Mouse (Mus musculus) hindbrain, embryonic 13.5 days (tissue): Measurements from ENCODE around the gene Psmb5. TPM values are rescaled to one million over a fixed set of nuclear protein-coding genes. Genes with fewer than 3 reads are reported as not detected.

Source experiments
- ATAC-seq: fragments of 200-750 bp; cut with Nextera tagmentation; 2 replicates; pipeline ENCODE4 v1.8.0; 2017; ENCODE audit warnings: moderate TSS enrichment; ENCODE audit not compliant: low FRiP score
- H3K27ac ChIP-seq: fragments of 300-500 bp; sonication (generic); 2 replicates; pipeline ENCODE4 v1.5.1; 2015; ENCODE audit warnings: inconsistent platforms, mild to moderate bottlenecking, moderate library complexity
- H3K27me3 ChIP-seq: fragments of 300-500 bp; sonication (generic); 2 replicates; pipeline ENCODE4 v1.6.1; 2015; ENCODE audit warnings: mild to moderate bottlenecking, inconsistent platforms
- H3K36me3 ChIP-seq: fragments of 300-500 bp; sonication (generic); 2 replicates; pipeline ENCODE4 v1.6.1; 2015; ENCODE audit warnings: mild to moderate bottlenecking, inconsistent platforms
- H3K4me1 ChIP-seq: fragments of 300-500 bp; sonication (generic); replicated peaks from 2 replicates; pipeline ENCODE4 v1.6.1; 2015; ENCODE audit warnings: inconsistent platforms
- H3K4me2 ChIP-seq: fragments of 300-500 bp; sonication (generic); 2 replicates; pipeline ENCODE4 v1.6.1; 2015; ENCODE audit warnings: inconsistent platforms, mild to moderate bottlenecking, moderate library complexity
- H3K4me3 ChIP-seq: fragments of 300-500 bp; sonication (generic); 2 replicates; pipeline ENCODE4 v1.5.1; 2015; ENCODE audit warnings: mild to moderate bottlenecking, inconsistent platforms
- H3K9ac ChIP-seq: fragments of 300-500 bp; sonication (generic); 2 replicates; pipeline ENCODE4 v1.6.1; 2015; ENCODE audit warnings: mild to moderate bottlenecking, inconsistent platforms
- H3K9me3 ChIP-seq: fragments of 300-500 bp; sonication (generic); 2 replicates; pipeline ENCODE4 v1.6.1; 2016; ENCODE audit warnings: inconsistent platforms
- WGBS: fragments of 180-500 bp; shearing (Covaris S2); methylation state at CpG from one replicate; pipeline ENCODE4 v1.1.7; 2015; 5-methylcytosine and 5-hydroxymethylcytosine counted together
- polyA plus RNA-seq: library from polyadenylated mRNA; unstranded; fragments of >200 nt; fragmentation: Nextera tagmentation; extraction: Ambion mirVana; gene quantifications from 2 replicates; pipeline ENCODE4 v1.2.1, GENCODE M21; 2015

The Psmb5 gene
- polyA plus RNA-seq, 1 experiment from 2014 or later, result 439 TPM

DNA sequence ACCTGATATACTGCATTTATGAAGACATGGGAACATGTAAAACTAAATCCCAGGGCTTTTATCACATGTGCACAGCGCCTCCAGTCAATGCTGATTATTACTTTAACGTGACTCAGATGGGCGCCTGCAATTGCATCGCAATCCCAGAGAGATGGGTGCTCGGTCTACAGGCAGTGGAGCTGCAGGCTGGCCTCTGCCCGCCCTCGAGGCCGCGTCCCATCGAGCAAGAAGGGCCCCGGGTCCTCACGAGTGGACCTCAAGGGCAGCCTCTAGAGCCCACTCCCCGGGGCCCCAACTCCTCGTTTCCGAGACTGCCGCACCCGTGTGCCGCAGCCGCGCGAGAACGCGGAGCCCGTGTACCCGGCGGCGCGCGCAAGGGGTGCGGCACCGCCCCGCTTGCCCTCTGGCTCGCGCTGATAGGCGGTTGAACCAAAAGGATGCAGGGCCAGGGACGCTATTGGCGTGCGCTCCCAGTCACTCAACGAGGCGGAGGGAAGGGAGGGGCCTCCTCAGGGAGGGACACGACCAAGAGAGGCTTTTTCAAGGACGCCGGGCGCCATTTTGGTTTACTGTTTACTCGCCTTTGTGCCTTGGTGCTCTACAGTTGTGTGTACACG lies 14.7 kb downstream of the Psmb5 start:
- Histone ChIP-seq H3K36me3 (0 out of 2 replicates have a peak, but pooled peaks cover 4% of the 10 kb centered on the region), H3K9ac (peak overlapping the region; percentile 81), H3K4me3 (peak overlapping the region; percentile 55), H3K4me2 (peak overlapping the region; percentile 52), H3K27me3 (no peaks in the 10 kb centered on the region), H3K9me3 (no peaks in the 10 kb centered on the region), H3K27ac (peak overlapping the region; percentile 97), H3K4me1 (peaks cover 28% of the 10 kb centered on the region)
- peak; percentile 99 for ATAC-seq
- WGBS, result under 1% methylated on average over 46 of the region's 46 CpGs

DNA sequence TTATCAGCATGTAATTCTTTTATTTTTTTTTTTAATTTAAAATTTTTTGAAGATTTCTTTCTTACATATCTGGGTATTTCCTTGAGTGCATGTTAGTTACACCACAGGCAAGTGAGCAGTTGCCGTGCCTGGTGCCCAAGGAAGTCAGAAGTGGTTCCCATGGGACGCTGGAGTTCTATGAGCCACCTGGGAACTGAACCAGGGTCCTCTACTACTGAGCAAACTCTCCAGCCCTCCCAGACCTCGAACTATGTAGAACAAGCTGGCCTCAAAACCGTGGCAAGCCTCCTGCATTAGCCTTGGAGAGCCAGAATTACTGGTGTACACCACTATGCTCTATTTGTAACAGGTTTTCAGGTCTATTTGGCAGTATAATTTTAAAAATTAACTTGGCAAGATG lies 15.2 kb downstream of the Psmb5 start:
- WGBS, result 39% methylated on average over 4 of the region's 4 CpGs
- no peak for ATAC-seq
- H3K4me1 ChIP-seq, result peaks cover 28% of the 10 kb centered on the region
- 0 out of 2 replicates have a peak, but pooled peaks cover 4% of the 10 kb centered on the region for H3K36me3 ChIP-seq
- H3K27me3 ChIP-seq, result no peaks in the 10 kb centered on the region
- H3K9me3 ChIP-seq, result no peaks in the 10 kb centered on the region
- H3K4me2 ChIP-seq, result peak overlapping the region; percentile 52
- peak overlapping the region; percentile 55 for H3K4me3 ChIP-seq
- H3K27ac ChIP-seq, result peak overlapping the region; percentile 97
- H3K9ac ChIP-seq, result peak overlapping the region; percentile 81

DNA sequence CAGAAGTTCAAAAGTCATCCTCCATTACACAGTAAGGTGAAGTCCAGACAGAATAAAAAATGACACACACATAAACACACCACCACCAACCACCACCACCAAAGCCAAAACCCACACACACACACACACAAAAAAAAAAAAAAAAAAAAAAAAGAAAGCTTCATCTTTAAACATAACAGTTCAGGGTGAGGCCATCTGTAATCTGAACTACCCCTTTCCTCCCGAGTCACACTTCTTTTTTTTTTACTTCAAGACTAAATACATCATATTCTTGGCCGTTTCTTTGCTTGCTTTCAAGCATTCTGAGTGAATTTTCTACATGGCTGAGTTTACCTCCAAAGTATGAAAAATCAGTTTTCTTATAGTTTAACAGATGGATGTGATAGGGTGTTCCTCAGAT lies 16.2 kb downstream of the Psmb5 start:
- Histone ChIP-seq H3K9me3 (no peaks in the 10 kb centered on the region), H3K4me2 (no peak overlapping the region), H3K27ac (no peak overlapping the region), H3K27me3 (no peaks in the 10 kb centered on the region), H3K9ac (no peak overlapping the region), H3K4me1 (peaks cover 28% of the 10 kb centered on the region), H3K36me3 (peaks cover 4% of the 10 kb centered on the region; the same call in 1 of the 2 replicates), H3K4me3 (no peak overlapping the region)
- ATAC-seq, result no peak
- 86% methylated on average over 2 of the region's 2 CpGs for WGBS

DNA sequence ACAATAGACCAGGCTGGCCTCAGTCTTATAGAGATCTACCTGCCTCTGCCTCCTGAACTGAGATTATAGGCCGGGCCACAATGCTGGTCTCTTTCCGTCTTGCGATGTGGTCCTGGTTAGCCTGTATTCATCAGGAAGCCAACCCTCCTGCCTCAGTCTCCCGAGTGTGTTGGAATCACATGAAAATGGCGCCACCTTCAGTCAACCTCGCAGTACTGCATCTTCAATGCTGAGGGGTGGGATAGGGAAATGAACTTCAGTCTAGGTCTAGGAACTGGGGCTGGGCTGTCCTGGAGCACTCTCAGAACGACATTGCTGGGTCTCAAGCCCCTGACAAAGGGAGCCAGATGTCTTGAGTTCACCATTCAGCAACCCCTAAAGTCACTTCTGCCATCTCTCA lies 20.7 kb downstream of the Psmb5 start:
- no peak overlapping the region for H3K4me2 ChIP-seq
- H3K36me3 ChIP-seq, result peaks cover 18% of the 10 kb centered on the region
- no peaks in the 10 kb centered on the region for H3K9me3 ChIP-seq
- 81% methylated on average over 7 of the region's 7 CpGs for WGBS
- no peaks in the 10 kb centered on the region for H3K27me3 ChIP-seq
- H3K4me3 ChIP-seq, result no peak overlapping the region
- ATAC-seq, result no peak
- H3K4me1 ChIP-seq, result peaks cover 7% of the 10 kb centered on the region
- no peak overlapping the region for H3K27ac ChIP-seq
- H3K9ac ChIP-seq, result no peak overlapping the region

DNA sequence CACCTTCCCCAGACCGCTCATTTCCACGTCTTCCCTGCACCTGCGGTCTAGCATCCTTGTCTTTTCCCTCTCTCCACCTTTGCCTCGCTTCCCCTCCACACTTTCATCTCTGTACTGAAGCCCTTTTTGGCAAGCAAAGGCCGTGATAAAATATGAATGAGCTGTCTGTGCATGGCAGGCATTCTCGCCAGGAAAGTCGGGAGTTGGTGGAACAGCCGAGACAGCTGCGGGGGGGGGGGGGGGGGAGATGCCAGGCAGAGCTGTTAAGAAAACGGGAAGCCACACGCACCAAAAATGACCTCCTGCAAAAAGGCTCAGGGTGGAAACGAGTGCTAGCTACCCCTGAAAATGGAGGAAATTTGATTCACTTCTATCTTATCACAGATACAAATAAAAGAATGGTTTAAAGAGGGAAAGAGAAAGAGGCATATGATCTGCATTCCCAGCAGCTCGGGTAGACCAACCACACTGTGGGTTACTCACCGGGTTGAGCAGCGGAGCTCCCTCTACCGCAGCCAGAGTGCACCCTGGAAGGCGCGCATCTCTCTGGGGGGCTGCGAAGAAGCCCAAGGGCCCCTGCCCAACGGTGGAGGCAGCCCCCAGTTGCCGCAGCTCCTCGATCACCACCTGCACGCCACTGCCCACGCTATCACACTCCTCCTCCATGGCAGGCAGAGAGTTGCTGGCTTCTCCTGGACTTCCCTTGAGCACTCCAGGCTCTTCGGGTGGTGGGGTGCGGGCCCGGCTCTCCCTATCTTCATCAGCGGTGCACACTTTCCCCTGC lies 23.0 kb downstream of the Psmb5 start:
- Histone ChIP-seq H3K9me3 (no peaks in the 10 kb centered on the region), H3K36me3 (peaks cover 32% of the 10 kb centered on the region), H3K4me2 (no peak overlapping the region), H3K27me3 (no peaks in the 10 kb centered on the region), H3K4me1 (peaks cover 7% of the 10 kb centered on the region; the same call in 1 of the 2 replicates), H3K9ac (0 out of 2 replicates have a peak overlapping the region, but pooled peaks have one; percentile 29), H3K27ac (no peak overlapping the region), H3K4me3 (no peak overlapping the region)
- 70% methylated on average over 27 of the region's 28 CpGs for WGBS
- ATAC-seq, result no peak

DNA sequence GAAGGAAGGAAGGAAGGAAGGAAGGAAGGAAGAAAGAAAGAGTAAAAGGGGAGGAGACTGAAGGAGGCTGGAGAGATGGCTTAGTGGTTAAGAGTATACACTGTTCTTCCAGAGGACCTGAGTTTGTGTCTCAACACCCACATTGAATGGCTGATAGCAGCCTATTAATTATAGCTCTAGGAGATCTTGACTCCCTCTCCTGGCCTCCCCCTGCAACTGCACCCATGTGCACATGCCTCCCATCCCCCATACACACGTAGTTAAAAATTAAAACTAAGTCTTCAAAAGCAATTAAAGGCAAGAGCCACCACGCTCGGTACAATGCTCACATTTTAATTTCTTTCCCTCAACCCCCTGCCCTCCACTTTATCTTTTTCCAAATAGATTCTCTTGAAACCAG lies 23.8 kb downstream of the Psmb5 start:
- Histone ChIP-seq H3K4me1 (peaks cover 7% of the 10 kb centered on the region; the same call in 1 of the 2 replicates), H3K4me2 (no peak overlapping the region), H3K9me3 (no peaks in the 10 kb centered on the region), H3K9ac (no peak overlapping the region), H3K4me3 (no peak overlapping the region), H3K27me3 (no peaks in the 10 kb centered on the region), H3K27ac (no peak overlapping the region), H3K36me3 (peaks cover 31% of the 10 kb centered on the region)
- WGBS, result 89% methylated on average over 3 of the region's 3 CpGs
- ATAC-seq, result no peak

DNA sequence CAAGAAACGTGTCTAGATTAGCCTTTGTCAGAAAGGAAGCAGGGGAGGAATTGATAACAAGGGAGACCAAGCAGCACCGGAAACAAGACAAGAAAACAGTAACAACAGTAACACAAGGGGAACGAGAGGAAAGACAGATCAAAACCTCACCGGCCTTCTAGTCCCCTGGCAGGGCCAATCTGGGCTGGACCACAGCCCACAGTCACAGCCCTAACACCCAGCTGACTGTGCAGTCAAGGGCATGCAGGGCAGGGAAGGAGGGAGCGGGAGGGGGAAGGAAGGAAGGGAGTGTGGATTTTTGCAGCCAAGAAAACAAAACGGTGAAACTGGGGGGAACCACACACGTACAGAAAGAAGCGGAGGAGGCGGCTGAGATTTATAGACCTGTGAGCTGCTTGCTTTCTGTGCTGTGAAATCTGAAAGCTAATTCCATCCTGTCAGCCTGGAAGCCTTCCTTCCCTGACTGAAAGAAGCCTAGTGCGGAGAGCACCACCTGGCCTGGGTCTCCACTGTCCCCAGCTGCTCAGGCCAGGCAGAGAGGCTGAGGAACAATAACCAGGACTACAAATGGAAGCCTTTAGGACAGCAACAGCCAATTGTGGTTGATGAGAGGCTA lies 25.4 kb downstream of the Psmb5 start:
- no peaks in the 10 kb centered on the region for H3K9me3 ChIP-seq
- H3K4me1 ChIP-seq, result peaks cover 7% of the 10 kb centered on the region; the same call in 1 of the 2 replicates
- H3K27me3 ChIP-seq, result no peaks in the 10 kb centered on the region
- H3K4me3 ChIP-seq, result no peak overlapping the region
- ATAC-seq, result no peak
- peaks cover 27% of the 10 kb centered on the region for H3K36me3 ChIP-seq
- H3K9ac ChIP-seq, result peak overlapping the region; percentile 56; the same call in 1 of the 2 replicates
- H3K4me2 ChIP-seq, result no peak overlapping the region
- peak overlapping the region; percentile 44 for H3K27ac ChIP-seq
- WGBS, result 66% methylated on average over 10 of the region's 10 CpGs

DNA sequence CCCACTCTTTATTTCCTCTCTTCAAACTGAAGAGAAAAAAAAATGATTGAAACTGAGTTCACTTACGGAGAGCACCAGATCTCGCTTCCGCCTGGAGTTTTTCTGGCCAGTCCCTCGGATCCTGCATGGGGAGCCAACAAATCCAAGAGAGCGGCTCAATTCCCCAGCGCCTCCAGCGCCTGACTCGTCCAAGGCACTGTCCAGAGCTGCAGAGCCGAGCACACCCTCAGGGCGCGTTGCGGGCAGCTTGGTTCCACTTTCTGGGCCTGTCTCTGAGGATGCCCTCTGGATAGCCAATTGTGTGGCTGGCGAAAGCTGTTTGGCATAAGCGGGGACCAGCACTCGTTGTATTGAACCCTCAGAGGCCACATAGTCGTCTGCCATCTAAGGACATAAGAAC lies 26.8 kb downstream of the Psmb5 start:
- WGBS, result 92% methylated on average over 16 of the region's 16 CpGs
- no peak overlapping the region for H3K4me2 ChIP-seq
- H3K4me3 ChIP-seq, result no peak overlapping the region
- no peaks in the 10 kb centered on the region for H3K27me3 ChIP-seq
- H3K27ac ChIP-seq, result no peak overlapping the region
- no peaks in the 10 kb centered on the region for H3K9me3 ChIP-seq
- ATAC-seq, result no peak
- no peak overlapping the region for H3K9ac ChIP-seq
- peaks cover 7% of the 10 kb centered on the region; the same call in 1 of the 2 replicates for H3K4me1 ChIP-seq
- peaks cover 27% of the 10 kb centered on the region for H3K36me3 ChIP-seq

DNA sequence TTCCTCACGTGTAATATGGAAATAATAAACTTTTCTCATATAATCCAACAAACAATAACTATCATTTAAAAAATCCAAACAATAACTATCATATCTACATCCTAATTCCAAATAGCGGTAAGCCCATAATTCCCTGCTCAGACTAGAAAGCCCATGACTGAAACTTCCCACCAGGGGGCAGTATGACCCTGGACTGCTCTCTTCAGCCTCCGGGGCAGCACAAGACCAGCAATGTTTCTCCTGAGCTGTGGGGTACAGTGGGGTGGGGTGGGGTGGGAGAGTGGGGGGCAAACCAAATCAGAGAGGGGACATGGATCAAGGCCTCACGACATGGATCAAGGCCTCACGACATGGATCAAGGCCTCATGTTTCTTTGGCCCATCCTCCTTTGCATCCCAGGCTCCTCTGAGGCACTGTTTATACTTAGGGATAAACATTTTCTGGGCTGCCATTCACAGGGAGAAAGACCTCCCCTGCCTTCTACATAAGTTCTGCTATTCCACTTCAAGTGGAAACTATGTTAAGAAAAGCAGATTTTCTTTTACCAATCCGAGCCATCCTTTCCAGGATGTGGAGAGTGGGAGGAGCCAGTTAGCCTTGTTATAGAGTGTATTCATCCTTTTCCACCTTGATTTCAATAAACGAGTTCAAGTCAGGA lies 34.0 kb downstream of the Psmb5 start:
- H3K4me3 ChIP-seq, result no peak overlapping the region
- no peaks in the 10 kb centered on the region for H3K9me3 ChIP-seq
- H3K36me3 ChIP-seq, result peaks cover 26% of the 10 kb centered on the region
- no peak overlapping the region for H3K9ac ChIP-seq
- H3K27ac ChIP-seq, result no peak overlapping the region
- H3K4me2 ChIP-seq, result no peak overlapping the region
- ATAC-seq, result no peak
- H3K4me1 ChIP-seq, result no peaks in the 10 kb centered on the region
- WGBS, result 48% methylated on average over 7 of the region's 7 CpGs
- 0 out of 2 replicates have a peak, but pooled peaks cover 5% of the 10 kb centered on the region for H3K27me3 ChIP-seq

DNA sequence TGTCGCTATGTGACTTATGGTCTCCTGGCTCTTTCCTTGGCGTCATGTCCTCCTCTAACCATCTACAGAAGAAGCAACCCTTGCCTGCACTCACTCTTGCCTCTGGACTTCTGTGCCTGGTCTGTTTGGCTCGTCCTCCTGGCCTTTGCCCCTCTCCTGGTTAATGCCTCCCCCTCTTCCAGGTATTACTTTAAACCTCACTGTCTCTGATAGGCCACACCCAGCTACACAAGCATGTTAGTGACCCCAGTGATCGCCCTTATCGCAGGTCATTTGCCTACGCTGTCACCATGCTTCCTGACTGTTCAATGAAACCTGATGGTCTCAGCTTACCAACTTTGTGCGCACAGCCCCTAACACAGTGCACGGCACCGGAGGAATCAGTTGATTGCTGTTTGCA lies 35.3 kb downstream of the Psmb5 start:
- ATAC-seq, result no peak
- Histone ChIP-seq H3K9me3 (no peaks in the 10 kb centered on the region), H3K27me3 (peaks cover 13% of the 10 kb centered on the region; the same call in 1 of the 2 replicates), H3K4me2 (no peak overlapping the region), H3K4me3 (no peak overlapping the region), H3K36me3 (peaks cover 26% of the 10 kb centered on the region), H3K4me1 (peaks cover 10% of the 10 kb centered on the region), H3K27ac (no peak overlapping the region), H3K9ac (no peak overlapping the region)
- 92% methylated on average over 9 of the region's 9 CpGs for WGBS

DNA sequence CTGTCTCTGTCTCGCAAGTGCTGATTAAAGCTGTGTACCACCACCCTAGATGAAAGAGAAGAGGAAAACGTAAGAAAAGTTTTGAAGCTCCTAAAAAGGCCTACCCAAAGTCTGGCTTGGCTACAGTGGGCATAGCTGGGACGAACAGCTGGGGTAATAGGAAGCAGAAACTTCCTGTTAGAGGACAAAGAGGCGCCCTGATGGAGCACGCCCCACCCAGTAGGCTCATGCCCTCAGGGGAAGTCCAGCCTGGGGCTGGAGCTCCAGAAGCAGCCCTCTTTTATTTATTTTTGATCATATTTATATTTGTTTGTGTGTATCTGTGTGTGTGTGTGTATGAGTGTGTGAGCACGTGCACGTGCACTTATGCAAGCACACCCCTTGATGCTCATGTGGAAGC lies 38.2 kb downstream of the Psmb5 start:
- H3K27ac ChIP-seq, result no peak overlapping the region
- H3K4me3 ChIP-seq, result no peak overlapping the region
- H3K27me3 ChIP-seq, result peaks cover 42% of the 10 kb centered on the region
- ATAC-seq, result no peak
- H3K4me2 ChIP-seq, result no peak overlapping the region
- H3K4me1 ChIP-seq, result peaks cover 36% of the 10 kb centered on the region
- H3K9me3 ChIP-seq, result no peaks in the 10 kb centered on the region
- H3K36me3 ChIP-seq, result peaks cover 14% of the 10 kb centered on the region
- no peak overlapping the region for H3K9ac ChIP-seq
- 90% methylated on average over 7 of the region's 7 CpGs for WGBS

DNA sequence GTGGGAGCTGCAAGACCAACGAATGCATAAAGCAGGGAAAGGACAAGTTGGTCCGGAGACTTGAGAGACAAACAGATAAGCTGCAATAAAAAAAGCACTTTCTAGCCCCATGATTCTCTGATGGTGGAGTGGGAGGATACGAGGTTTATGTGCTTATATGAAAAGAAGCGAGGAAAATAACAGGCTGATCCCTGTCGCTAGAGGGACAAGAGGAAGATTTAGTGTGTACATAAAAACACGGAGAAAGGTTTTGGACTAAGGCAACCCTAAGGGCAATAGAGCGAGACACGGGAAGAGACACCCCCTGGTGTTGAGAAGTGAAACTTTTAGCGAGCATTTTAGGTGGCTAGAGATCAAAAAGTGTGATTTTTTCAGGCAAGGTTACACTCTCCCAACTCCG lies 39.8 kb downstream of the Psmb5 start:
- Histone ChIP-seq H3K9ac (peak overlapping the region; percentile 81), H3K9me3 (no peaks in the 10 kb centered on the region), H3K4me3 (peak overlapping the region; percentile 58), H3K4me1 (peaks cover 52% of the 10 kb centered on the region), H3K4me2 (peak overlapping the region; percentile 79), H3K36me3 (peaks cover 8% of the 10 kb centered on the region; the same call in 1 of the 2 replicates), H3K27me3 (peaks cover 57% of the 10 kb centered on the region), H3K27ac (peak overlapping the region; percentile 72)
- WGBS, result 1% methylated on average over 10 of the region's 10 CpGs
- no peak for ATAC-seq
